Mouse (Mus musculus) pancreas, adult 10 weeks (tissue): ENCODE data around the gene 4930507D05Rik. TPM values are rescaled to one million over a fixed set of nuclear protein-coding genes. Genes with fewer than 3 reads are reported as not detected.

Source experiments
- polyA plus RNA-seq: library from polyadenylated mRNA; stranded (reverse); fragments of 350-450 nt; fragmentation: Illumina TruSeq; extraction: RNeasy Lipid Tissue Mini Kit (QIAGEN cat#74804); gene quantifications from one replicate; pipeline ENCODE4 v1.2.3, GENCODE M21; 2015; ENCODE audit warnings: low read depth, low replicate concordance; ENCODE audit not compliant: insufficient read depth

Gene 4930507D05Rik
- polyA plus RNA-seq = not detected

DNA sequence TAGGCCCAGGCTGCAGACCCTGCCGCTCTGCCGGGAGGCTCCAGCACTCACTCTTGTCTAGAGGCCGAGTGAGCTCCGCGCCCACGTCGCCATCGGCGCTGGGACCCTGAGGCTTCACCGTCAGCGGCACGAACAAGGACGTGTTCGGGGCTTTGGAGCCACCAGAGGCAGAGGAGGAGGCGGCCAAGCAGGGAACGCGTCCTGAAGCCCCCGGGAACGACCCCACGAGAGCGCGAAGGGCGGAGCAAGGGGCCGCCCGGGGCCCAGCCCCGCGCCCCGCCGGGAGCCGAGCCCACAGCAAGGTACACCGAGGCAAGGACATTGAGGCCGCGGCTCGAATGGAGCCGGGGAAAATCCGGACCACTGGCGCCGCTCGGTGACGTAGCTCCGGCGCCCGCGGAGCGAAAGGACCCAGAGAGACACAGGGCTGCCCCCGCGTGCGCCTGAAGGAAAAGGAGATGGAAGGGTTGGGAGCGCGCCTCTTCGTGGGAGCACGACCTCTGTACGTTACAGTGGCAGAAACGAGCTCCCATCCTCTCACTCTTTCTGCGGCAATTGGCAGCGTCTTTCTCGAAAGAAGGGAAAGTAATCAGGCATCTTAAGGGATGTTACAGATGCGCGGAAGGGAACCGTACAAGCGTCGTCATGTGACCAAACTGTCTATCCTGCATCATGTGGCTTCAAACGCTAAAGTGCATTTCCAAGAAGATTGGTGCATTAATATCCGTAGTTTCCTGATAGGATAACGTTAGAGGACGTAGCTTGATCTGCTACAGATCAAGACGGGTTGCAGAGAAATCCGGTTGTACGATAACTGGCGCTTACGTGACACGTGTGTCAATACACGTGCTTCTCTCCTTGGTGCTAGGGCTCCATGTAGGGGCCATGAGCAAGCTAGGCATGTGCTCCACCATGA lies at the start of gene 4930507D05Rik, which contains the start of gene Supv3l1:
4930507D05Rik (plus strand) TSS at position 126 of the 916 bp plus-strand sequence.
Supv3l1 (minus strand) TSS at position 375 of the 916 bp plus-strand sequence.

GRCm38 (mm10) chr10:62422255-62422654 lies 27.0 kb upstream of the 4930507D05Rik start, which contains the start of gene Hkdc1:
Gene Hkdc1 (minus strand): TSS chr10:62422491.

DNA sequence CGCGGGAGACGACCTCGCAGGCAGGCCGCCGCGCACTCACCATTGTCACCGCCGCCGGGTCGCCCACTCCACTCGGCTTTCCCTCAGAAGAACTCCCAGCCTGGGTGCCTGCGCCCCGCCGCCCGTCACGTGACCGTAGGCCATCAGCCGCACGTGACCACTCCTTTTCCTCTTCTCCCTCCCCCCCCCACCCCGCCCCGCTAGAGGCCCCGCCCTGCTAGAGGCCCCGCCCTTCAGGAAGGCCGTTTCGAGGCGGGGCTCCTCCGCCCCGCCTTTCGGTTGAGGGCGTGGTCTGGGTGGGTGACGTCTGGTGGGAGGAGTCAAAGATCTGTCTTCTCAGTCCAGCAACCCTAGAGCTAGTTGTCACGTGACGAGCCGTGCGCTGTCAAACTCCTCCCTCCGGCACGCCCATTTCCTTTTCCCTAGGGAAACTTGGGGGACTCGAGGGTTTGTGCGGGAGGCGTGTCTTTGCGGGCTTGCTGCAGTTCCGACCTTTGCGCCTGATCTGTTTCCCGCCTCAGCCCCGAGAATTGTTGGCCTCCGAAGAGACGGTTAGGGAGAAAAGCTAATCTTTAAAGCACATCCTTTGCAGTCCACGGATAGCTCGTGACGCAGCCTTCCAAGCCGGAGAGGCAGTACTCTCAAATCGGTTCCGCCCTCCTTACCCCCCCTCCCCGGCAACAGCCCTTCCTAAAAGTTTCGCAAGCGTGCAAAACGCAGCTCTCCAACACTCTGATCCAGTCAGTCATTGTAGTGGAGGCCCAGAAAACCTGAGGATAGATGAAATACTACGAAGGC lies 37.5 kb downstream of the 4930507D05Rik start, which contains the start of gene Vps26a:
Vps26a (minus strand) TSS at position 188 of the 798 bp plus-strand sequence.

Other genes with a start within 250 kb of the 4930507D05Rik start
- gene Tspan15, start 218.2 kb upstream of the 4930507D05Rik start, polyA plus RNA-seq = 5.5 TPM
- gene Tacr2, start 197.1 kb upstream of the 4930507D05Rik start, polyA plus RNA-seq = not detected
- gene Hk1, start 69.6 kb upstream of the 4930507D05Rik start, polyA plus RNA-seq = 5.0 TPM
- gene Hkdc1, start 27.0 kb upstream of the 4930507D05Rik start, polyA plus RNA-seq = 0.59 TPM
- 5.5 TPM for gene Supv3l1, start 249 bp downstream of the 4930507D05Rik start, polyA plus RNA-seq
- gene Vps26a, start 37.3 kb downstream of the 4930507D05Rik start, polyA plus RNA-seq = 7.6 TPM
- gene Srgn, start 78.0 kb downstream of the 4930507D05Rik start, polyA plus RNA-seq = 33.7 TPM
- gene Kif1bp, start 129.0 kb downstream of the 4930507D05Rik start, polyA plus RNA-seq = 9.3 TPM
- gene Ddx21, start 152.8 kb downstream of the 4930507D05Rik start, polyA plus RNA-seq = 6.6 TPM
- 36.9 TPM for gene Ddx50, start 201.7 kb downstream of the 4930507D05Rik start, polyA plus RNA-seq